Mouse (Mus musculus): Measurements from ENCODE around the gene Ahcyl2.
"Not testable (repeated sequence)": the region's sequence is repeated elsewhere in the genome, so short reads cannot be mapped to it uniquely, and the experiment has no call there.

The Ahcyl2 gene

DNA sequence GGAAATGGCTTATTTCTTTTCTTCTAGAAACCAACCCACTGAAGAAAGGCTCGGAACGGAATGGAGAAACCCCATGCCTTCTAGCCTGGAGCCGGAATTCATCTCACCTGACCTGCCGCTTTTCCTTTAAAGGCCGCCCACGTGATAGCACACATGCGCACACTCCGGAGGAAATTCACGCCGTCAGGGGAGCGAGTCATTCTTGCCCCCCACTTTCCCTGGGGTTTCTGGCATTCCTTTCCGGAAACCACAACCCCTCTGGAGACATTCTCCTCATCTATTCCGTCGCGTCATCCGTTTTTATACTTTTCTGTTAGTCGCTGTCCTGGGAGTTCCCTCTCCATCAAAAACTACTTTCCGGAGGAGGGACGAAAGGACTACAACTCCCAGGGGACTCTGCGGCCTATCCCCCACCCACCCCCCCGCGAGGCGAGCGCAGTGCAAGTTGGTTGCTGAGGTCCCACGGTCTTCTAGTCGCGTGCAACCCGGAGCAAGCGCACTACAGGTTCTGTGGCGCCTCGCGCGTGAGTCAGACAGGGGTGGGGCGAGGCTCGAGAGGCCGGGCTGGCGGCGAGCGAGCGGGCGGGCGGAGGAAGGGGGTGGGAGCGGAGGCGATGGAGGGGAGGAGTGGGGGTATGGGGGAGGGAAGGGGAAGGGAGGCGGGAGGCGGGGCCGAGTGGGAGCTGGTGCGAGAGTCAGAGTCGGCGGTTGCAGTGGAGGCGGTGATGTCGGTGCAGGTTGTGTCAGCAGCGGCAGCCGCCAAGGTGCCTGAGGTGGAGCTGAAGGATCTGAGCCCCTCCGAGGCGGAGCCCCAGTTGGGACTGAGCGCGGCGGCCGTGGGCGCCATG is at the start of gene Ahcyl2:
TSS of gene Ahcyl2 (plus strand) at position 199 of the 848 bp plus-strand sequence.
- peak; percentile 83 for DNase-seq (ENCODE audit: low read depth)

DNA sequence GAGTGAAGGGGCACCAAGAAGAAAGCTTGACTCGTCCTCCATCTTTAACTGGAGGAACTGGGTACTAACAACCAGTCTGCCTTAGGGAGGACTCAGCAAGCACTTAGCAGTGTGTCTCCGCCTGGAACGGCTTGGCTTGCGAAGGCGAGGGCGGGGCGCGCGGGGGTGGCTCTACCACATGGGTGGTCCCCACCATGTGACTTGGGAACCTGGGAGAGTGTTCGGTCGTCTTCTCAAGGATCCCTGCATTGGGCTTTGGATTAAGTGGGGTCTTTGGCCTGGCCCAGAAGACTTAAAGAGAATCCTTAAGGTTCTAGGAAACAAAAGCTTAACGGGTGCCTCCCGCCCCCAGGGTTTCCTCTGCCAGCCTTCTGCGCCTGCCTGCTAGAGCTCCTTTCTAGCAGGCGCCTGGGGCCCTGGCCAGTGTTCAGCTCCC is 48.9 kb upstream of the Ahcyl2 start:
- DNase-seq (ENCODE audit: low read depth) = no peak

DNA sequence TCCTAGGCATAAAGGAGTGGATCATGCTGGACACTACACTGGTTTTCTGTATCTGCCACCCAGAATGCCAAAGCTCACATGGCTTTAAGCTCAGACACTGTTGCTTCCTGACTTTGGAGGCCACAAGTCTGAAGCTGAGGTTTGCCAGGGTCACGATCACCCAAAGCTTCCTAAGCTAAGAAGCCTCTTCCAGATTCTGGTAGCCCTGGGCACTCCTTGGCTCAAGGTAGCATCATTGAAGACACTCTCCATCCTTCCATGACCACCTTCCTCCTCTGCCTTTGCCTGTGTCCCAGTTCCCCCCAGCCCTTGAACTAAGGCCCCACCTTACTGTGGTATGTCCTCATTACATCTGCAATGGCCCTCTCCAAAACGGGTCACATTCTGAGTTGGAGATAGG is 45.9 kb upstream of the Ahcyl2 start:
- no peak for DNase-seq (ENCODE audit: low read depth)

DNA sequence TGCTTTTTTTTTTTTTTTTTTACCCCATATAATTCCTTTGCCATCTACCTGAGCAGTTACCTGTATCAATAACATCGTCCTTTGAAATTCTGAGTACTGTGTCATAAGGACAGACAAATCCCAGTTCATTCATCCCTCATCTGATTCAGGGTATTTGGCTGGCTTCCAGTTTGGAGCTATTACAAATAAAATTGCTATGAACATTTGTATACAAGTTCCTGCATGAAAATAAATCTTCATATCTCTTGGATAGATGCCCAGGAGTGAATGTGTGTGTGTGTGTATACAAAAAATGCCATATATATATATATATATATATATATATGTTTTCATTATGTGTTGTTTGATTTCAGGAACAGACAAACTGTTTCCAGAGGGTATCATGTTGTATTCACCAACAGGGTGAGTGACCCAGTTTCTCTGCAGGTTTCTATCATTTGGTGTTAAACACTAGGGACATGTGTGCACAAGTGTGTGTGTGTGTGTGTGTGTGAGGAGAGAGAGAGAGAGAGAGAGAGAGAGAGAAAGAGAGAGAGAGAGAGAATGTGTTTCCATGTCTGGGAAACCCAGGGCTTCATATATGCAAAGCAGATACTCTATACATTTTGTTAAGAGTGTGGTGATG is 41.1 kb upstream of the Ahcyl2 start:
- DNase-seq (ENCODE audit: low read depth) = no peak

DNA sequence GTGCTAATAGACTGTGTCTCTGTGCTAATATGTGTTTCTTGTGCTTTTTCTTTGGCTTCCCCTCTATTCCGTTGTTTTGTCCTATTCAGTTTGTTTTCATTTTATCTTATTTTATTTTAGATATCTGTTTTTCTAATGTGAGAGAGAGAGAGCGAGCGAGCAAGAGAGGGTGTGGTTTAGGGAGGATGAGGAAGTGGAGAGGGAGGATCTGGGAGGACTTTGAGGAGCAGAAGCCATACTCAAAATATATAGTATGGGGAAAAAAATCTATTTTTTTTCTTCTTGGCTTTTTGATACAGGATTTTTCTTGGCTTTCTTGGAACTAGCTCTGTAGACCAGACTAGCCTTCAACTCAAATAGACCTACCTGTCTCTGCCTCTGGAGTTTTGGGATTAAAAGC is 39.8 kb upstream of the Ahcyl2 start:
- no peak for DNase-seq (ENCODE audit: low read depth)

DNA sequence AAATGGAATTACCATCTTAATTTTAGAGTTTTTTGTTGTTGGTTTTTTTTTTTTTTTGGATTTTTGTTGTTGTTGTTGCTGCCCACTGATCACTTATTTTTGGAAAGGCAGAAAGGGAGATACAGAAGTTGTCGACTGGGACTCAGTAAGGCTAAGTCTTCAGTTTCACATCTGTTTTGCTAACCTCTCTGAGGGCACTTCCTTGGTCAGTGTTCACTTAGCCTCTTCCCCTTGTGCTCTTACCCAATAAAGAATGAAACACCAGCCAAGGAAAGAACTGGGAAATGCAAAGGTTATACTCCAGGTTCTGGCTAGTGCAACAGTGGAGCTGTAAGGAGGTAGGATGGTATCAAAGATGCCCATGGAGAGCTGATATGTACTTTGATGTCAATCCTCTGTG is 38.3 kb upstream of the Ahcyl2 start:
- DNase-seq (ENCODE audit: low read depth) = no peak

DNA sequence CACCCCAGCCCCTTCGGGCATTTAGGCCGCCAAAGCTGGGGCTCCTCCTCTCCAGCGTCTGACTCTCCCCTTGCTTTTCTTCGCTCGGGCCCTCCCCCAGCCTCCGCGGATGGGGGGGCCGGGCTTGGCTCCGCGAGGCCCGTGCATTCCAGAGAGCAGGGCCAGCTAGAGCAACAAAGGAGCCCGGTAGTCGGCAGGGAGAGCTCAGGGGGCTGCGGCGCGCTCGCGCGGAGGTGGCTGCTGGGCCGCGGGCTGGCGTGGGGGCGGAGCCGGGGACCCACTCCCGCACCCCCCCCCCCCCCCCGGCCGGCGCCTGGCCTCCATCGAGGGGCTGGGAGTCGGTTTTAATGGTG is 32.5 kb upstream of the Ahcyl2 start, which contains the start of gene Smo:
TSS of gene Smo (plus strand) at position 168 of the 353 bp plus-strand sequence.
- no peak for DNase-seq (ENCODE audit: low read depth)

DNA sequence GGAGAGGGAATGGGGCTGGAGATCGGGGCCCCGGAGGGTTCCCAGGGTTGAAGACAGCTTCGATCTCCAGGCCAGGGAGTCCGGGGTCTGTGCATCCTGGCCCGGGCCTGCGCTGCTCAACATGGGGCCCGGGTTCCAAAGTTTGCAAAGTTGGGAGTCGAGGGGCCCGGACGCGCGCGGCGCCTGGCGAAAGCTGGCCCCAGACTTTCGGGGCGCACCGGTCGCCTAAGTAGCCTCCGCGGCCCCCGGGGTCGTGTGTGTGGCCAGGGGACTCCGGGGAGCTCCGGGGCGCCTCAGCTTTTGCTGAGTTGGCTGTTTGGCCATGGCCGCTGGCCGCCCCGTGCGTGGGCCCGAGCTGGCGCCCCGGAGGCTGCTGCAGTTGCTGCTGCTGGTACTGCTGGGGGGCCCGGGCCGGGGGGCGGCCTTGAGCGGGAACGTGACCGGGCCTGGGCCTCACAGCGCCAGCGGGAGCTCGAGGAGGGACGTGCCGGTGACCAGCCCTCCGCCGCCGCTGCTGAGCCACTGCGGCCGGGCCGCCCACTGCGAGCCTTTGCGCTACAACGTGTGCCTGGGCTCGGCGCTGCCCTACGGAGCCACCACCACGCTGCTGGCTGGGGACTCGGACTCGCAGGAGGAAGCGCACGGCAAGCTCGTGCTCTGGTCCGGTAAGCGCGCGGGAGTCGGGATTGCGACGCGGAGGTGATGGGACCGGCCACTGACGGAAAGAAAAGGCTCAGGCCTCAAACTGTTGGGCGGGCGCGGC is 31.9 kb upstream of the Ahcyl2 start:
- DNase-seq (ENCODE audit: low read depth) = no peak

DNA sequence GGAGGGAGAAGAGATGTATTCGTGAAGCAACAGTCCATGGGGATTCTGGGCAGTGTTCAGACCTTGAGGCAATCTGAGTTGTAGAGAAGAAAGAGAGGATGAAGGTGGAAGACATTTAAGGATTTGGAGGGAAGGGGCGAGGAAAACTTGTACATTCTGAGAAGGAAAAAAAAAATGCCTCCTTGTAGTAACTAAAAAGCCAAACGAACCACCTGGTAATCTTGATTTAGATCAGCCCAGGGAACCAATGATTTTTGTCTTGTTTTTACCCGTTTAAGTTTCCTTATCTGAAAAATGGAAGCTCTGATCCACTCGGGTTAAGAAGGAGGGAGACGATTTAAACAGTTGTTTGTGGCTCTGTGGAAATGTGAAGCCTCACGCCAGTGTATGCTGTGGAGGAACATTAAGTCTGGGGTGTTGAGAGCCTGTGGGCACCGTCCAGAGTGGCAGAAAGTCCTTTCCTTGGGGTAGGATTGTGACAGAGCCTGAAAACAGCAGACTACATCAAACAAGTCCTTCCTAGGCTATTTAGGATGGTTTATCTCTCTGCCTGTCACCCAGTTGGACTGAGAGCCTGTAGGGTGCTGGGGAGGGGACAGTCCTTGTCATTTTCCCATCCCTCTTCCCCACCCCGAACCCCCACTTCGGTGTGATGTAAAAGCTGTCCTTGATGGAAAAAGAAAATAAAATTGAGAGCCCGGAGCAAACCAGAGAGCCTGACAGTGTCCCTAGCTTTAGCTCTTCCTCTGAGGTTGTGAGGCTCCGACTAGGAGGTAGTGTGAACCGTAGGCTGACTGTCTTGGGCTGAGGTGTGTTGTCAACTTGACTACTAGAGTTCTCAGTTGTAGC is 31.0 kb upstream of the Ahcyl2 start:
- no peak for DNase-seq (ENCODE audit: low read depth)

DNA sequence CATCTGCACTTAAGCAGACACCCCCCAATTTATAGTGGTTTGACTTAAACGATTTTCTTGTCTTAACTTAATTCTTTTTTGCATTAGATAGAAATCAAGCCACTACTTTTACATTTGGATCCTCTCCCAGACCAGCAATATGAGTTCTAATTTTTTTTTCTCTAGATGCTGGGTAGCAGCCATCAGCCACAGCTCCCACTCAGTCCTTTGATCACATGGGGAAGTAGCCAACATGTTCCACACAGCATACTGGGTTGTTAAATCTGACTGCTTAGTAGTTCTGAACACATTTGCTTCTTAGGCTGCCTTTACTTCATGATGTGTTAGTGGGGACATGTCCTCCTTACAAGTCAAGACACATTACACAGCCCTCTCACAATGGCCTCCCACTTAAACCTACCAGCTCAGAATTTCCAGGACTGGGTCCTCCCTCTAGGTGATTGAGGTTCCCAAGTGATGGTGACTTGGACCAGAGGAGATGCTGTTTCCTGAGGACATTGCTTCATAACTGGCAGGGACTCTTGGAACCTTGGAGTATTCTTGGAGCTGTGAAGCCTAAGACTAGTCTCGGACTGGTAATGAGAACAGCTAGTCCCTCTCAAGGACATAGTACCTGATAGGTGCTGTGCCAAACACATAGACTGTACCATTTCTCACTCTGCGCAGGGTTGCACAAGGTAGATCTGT is 16.2 kb upstream of the Ahcyl2 start:
- no peak for DNase-seq (ENCODE audit: low read depth)

DNA sequence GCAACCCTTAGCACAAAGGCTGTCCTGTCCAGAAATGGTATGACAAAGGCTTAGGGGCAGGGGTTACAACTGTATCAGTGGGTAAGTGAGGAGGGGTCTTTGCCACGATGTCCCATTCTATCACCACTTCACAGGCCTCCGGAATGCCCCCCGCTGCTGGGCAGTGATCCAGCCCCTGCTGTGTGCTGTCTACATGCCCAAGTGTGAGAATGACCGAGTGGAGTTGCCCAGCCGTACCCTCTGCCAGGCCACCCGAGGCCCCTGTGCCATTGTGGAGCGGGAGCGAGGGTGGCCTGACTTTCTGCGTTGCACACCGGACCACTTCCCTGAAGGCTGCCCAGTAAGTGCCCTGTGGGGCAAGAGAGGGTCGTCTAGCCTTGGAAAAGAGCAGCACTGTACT is 14.5 kb upstream of the Ahcyl2 start:
- DNase-seq (ENCODE audit: low read depth) = no peak

DNA sequence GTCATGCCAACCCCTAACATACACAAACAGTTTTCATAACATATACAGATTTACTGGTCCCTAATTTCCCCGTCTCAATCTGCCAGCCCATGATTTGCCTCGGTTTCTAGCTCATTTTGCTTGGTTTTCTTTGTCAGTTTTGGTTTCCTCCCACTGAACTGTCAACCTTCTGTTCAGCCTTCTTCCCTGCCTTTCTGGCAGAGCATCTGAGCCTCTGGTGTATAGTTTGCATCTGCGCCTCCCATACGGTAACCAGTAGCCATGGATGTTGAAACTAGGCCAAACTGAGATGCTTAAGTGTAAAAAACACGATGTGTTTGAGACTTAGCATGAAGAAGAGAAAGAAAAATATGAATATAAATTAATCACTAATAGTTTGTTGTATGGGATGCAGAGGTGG is 11.8 kb upstream of the Ahcyl2 start:
- DNase-seq (ENCODE audit: low read depth) = no peak

DNA sequence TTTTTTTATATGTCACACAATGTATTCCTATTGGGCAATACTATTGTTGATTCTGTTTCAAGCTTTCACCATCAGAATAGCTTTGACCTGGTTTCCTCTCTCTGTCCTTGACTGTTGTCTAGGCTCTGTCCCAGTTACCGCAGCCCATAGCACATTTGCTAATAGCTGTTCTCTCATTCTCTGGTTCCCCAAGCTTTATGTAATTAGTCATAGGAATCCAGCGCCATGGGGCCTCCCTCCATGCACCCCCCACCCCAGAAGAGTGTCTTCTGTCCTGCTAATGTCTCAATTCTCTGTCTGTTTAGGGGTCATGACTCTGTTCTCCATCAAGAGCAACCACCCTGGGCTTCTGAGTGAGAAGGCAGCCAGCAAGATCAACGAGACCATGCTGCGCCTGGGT is 11.3 kb upstream of the Ahcyl2 start:
- no peak for DNase-seq (ENCODE audit: low read depth)

DNA sequence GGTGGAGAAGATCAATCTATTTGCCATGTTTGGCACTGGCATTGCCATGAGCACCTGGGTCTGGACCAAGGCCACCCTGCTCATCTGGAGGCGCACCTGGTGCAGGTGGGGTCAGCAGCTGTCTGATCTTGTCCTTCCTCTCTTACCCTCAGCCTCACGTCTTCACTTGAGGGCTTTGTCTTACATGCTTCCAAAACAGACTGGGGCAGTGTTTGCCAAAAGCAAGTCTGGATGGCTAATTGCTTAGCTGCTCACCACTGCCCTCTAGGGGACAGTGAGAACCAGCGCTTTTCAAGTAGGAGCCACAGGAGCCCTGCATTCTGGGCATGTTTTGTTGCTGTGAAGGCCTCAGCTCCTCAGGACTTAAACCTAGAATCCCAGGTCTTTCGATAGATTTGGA is 9.4 kb upstream of the Ahcyl2 start:
- DNase-seq (ENCODE audit: low read depth) = peak; percentile 75

DNA sequence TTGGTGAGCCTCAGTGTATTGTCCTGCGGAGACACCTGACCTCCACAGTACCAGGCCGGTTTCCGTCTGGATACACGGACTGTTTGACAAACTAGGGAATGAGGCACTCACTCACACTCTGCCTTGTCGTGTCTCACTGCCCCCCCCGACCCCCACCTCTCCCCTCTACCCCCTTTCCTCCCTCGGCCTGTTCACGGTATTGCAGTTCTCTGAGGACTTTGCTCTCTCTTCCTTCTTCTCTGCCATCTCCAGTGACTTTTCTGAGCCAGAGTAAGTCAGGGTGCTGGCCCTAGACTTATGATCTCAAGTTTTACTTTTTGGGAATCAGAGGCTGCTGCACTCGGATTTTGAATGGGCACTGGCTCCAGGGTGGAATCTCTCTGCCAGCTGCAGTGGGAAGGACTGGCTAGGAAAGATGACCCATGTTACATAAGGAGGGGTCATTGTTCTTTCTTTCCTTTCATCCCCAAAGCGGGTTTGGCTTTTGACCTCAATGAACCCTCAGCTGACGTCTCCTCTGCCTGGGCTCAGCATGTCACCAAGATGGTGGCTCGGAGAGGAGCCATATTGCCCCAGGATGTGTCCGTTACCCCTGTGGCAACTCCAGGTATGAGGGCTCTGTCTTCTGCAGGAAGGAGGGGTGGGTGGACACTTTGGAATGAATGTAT is 8.7 kb upstream of the Ahcyl2 start:
- DNase-seq (ENCODE audit: low read depth) = no peak

DNA sequence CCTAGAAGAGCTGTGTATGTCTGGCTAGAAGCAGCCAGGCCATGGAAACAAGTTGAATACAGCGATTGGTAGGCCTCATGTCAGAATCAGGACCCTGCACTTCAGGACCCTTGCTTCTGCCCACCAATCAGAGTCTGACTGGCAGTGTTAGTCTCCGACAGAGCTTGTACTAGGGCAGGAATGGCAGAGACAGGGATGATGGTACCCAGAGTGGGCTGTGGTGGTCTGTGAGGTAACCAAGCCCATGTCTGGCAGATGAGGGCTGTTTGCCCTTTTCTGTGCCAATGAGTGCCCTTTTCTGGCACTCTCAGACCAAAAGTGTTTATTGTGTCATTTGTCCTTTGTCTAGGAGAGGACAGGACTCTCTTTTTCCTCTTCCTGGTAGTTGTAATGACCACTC is 7.4 kb upstream of the Ahcyl2 start:
- not testable (repeated sequence) for DNase-seq (ENCODE audit: low read depth)

DNA sequence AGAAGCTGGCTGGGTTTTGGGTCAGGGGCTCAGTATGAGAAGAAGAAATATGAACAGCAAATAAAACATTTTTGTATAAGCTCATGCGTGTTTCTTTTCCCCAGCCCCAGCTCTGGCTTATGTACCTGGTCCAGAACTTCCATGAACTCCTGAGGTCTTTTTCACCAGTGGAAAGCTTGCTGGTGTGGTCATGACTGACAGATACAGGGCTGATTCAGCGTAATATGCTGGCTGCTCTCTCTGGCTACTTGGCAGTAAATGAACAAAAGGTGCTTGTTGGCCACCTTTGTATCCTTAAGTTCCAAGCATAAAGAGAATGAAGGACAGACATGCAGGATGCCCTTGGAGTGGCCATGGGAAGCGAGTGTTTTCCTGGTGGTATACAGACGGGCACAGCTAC is 6.5 kb upstream of the Ahcyl2 start:
- DNase-seq (ENCODE audit: low read depth) = no peak

DNA sequence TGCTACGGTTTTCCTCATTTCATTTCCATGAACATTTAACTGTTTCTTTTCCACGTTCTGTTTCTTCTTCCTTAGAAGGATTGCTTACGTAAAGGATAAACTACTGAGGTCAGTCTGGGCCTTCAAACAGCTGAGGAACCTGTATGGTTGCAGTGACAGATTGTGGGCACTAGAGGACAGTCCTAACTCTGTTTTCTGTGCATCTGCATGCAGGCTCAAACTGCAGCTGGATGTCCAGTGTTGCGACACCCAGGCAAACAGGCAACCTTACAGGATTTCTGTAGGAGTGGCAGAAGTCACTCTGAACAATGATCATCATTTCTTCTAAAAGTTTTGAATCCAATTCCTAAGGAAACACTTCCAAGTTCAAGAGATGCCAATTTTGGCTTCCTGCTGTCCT is 5.3 kb upstream of the Ahcyl2 start:
- DNase-seq (ENCODE audit: low read depth) = peak; percentile 33

DNA sequence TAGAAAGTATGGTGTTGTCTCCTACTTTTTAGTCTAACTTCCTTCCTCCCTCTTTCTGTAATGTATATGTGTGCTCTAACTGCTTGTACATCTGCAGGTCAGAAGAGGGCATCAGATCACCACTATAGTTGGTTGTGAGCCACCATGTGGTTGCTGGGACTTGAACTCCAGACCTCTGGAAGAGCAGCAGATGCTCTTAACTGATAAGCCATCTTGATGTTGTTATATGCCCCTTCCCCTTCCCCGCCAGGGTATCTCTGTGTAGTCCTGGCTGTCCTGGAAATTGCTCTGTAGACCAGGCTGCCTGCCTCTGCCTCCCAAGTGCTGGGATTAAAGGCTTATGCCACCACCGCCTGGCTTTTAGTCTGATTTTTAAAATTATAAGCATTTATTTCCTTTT is 937 bp upstream of the Ahcyl2 start:
- no peak for DNase-seq (ENCODE audit: low read depth)

DNA sequence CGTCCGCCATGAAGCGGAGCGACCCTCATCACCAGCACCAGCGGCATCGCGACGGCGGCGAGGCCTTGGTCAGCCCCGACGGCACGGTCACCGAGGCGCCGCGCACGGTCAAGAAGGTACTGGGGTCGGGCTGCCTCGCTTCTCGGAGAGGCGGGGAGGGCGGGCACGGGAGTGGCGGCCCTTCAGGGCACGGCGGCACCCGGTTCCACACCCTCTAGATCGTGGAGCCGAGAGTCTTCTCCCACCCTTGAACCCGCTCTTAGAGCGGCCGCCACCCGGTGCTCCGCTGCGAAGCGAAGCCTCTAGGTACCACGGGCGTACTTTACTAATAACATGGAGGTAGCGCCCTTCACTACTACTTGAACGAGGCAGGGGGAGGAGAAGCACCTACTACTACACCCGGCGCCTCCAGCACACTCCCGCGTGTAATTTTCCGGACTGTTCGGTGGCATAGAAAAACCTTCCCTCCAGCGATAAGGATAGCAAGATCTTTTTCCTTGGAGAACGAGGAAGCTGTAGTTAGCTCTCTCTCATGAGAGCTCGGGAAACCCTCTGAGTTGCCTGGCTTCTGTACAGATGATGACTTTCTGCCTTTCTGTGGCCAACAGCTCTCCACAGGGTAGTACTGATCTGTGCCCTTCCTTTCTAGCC is 1.1 kb downstream of the Ahcyl2 start:
- no peak for DNase-seq (ENCODE audit: low read depth)

Measured in c-Kit-positive CD71-positive TER-119-negative erythroid progenitor cells, embryonic 14.5 days (primary cell).